Mouse (Mus musculus): ENCODE results near the gene Scd2. TPM values are rescaled to one million over a fixed set of nuclear protein-coding genes. Genes with fewer than 3 reads are reported as not detected.

Gene Scd2
- polyA plus RNA-seq, 1 experiment from 2014 or later, result 247 TPM

Small RNAs within 50 kb of the gene (microRNA-seq; reads per million reads assigned to microRNA genes)
- gene Mir5114, result not detected

Other genes starting within 250 kb of the Scd2 start
- gene Erlin1, start 223.9 kb upstream of the Scd2 start, polyA plus RNA-seq (2015; fragmentation: Nextera tagmentation; extraction: Ambion mirVana), result 17.8 and 19.8 TPM in 2 replicates
- gene Chuk, start 186.2 kb upstream of the Scd2 start, polyA plus RNA-seq (2015; fragmentation: Nextera tagmentation; extraction: Ambion mirVana), result 61.7 and 63.3 TPM in 2 replicates
- 37.1 and 39.4 TPM in 2 replicates for gene Cwf19l1, start 157.8 kb upstream of the Scd2 start, polyA plus RNA-seq (2015; fragmentation: Nextera tagmentation; extraction: Ambion mirVana)
- 130 and 141 TPM in 2 replicates for gene Bloc1s2, start 147.2 kb upstream of the Scd2 start, polyA plus RNA-seq (2015; fragmentation: Nextera tagmentation; extraction: Ambion mirVana)
- gene Pkd2l1, start 101.2 kb upstream of the Scd2 start, polyA plus RNA-seq (2015; fragmentation: Nextera tagmentation; extraction: Ambion mirVana), result 0.11 and 0.17 TPM in 2 replicates
- 1.4 and 1.6 TPM in 2 replicates for gene Scd3, start 90.4 kb upstream of the Scd2 start, polyA plus RNA-seq (2015; fragmentation: Nextera tagmentation; extraction: Ambion mirVana)
- gene Scd4, start 39.4 kb downstream of the Scd2 start, polyA plus RNA-seq (2015; fragmentation: Nextera tagmentation; extraction: Ambion mirVana), result 0.16 and 0.23 TPM in 2 replicates
- 3.0 and 4.5 TPM in 2 replicates for gene Scd1, start 114.2 kb downstream of the Scd2 start, polyA plus RNA-seq (2015; fragmentation: Nextera tagmentation; extraction: Ambion mirVana)
- gene Wnt8b, start 199.8 kb downstream of the Scd2 start, polyA plus RNA-seq (2015; fragmentation: Nextera tagmentation; extraction: Ambion mirVana), result 8.1 and 16.7 TPM in 2 replicates